8 mouse cellular contexts compared by ENCODE assay signal in genomic region chr17:32166687-32167086, GRCm38 (mm10). TPM values are rescaled to one million over a fixed set of nuclear protein-coding genes. Genes with fewer than 3 reads are reported as not detected.
DNase-seq lines count a peak whose midpoint lies in the region; ATAC-seq and TF ChIP-seq lines count a peak whose summit lies in the region.

Gene Notch3 (minus strand): TSS chr17:32166852.

- H3K36me3 ChIP-seq in ES-E14 (ENCODE audit: control insufficient read depth, insufficient read depth, low read length, poor library complexity, severe bottlenecking): peaks cover 4% of the 10 kb centered on the region; the same call in 1 of the 2 replicates
- no peaks in the 10 kb centered on the region for H3K36me3 ChIP-seq in forebrain, embryonic 12.5 days (replicated peaks)
- no peaks in the 10 kb centered on the region for H3K36me3 ChIP-seq in limb, embryonic 15.5 days

- H3K4me3 ChIP-seq in ES-E14 (ENCODE audit: insufficient read depth in 1 of 2, low read depth in 1 of 2, low read length in 2 of 2, poor library complexity in 1 of 2, severe bottlenecking in 1 of 2): peak within 1 kb of the TSS; percentile 85 to 98
- peak within 1 kb of the TSS; percentile 60 for H3K4me3 ChIP-seq in forebrain, embryonic 12.5 days (replicated peaks)
- H3K4me3 ChIP-seq in limb, embryonic 15.5 days: peak within 1 kb of the TSS; percentile 74

- WGBS in forebrain, embryonic 12.5 days: under 1% methylated on average over 24 of the region's 39 CpGs
- under 1% methylated on average over 26 of the region's 39 CpGs for WGBS in limb, embryonic 15.5 days

- peak within 1 kb of the TSS; percentile 93 for H3K9ac ChIP-seq in ES-E14 (ENCODE audit: insufficient read depth, low read depth, low read length, poor library complexity, severe bottlenecking)
- peak within 1 kb of the TSS; percentile 86 for H3K9ac ChIP-seq in forebrain, embryonic 12.5 days
- peak within 1 kb of the TSS; percentile 66 for H3K9ac ChIP-seq in limb, embryonic 15.5 days

- H3K4me2 ChIP-seq in forebrain, embryonic 12.5 days: peak within 1 kb of the TSS; percentile 77
- H3K4me2 ChIP-seq in limb, embryonic 15.5 days: peak within 1 kb of the TSS; percentile 85

- 0 out of 2 replicates have a peak, but pooled peaks cover 4% of the 10 kb centered on the region for H3K27me3 ChIP-seq in forebrain, embryonic 12.5 days
- no peaks in the 10 kb centered on the region for H3K27me3 ChIP-seq in limb, embryonic 15.5 days

- ATAC-seq in forebrain, embryonic 12.5 days (ENCODE audit: low FRiP score): peak; percentile 56
- ATAC-seq in limb, embryonic 15.5 days (ENCODE audit: insufficient number of reproducible peaks, low FRiP score, low TSS enrichment, low read depth): peak; percentile 59; the same call in 1 of the 2 replicates

- DNase-seq in 3134 (ENCODE audit: extremely low read depth, insufficient read length, low spot score) (peak; percentile 54), ES-E14 (ENCODE audit: low read depth, low spot score) (peak; percentile 63)
- peak; percentile 80 for DNase-seq in heart, postnatal 4 days
- DNase-seq in neural tube, embryonic 10.5 days (ENCODE audit: extremely low spot score, low spot score): peak; percentile 89
- peak; percentile 41 to 55 for DNase-seq in urinary bladder, postnatal 36 days (ENCODE audit: low spot score in 2 of 2)
- DNase-seq in cerebellum, adult 9-11 months: no peak

- H3K4me1 ChIP-seq in ES-E14 (ENCODE audit: control insufficient read depth in 2 of 2, insufficient read depth in 2 of 2, low read length in 2 of 2, poor library complexity in 1 of 2): peaks cover 16 to 26% of the 10 kb centered on the region in 2 experiments
- H3K4me1 ChIP-seq in forebrain, embryonic 12.5 days: peaks cover 57% of the 10 kb centered on the region
- peaks cover 42% of the 10 kb centered on the region for H3K4me1 ChIP-seq in limb, embryonic 15.5 days

- in situ Hi-C loops in ES-E14 (cut with MboI; ENCODE audit: low sequenced_read_pairs in 2 of 2, unreplicated experiment in 2 of 2): no loop called here

- H3K9me3 ChIP-seq in ES-E14 (ENCODE audit: control insufficient read depth, insufficient read depth, low read depth, low read length): no peaks in the 10 kb centered on the region
- H3K9me3 ChIP-seq in forebrain, embryonic 12.5 days: no peaks in the 10 kb centered on the region
- H3K9me3 ChIP-seq in limb, embryonic 15.5 days: no peaks in the 10 kb centered on the region

- peak within 1 kb of the TSS; percentile 72 for H3K27ac ChIP-seq in ES-E14 (ENCODE audit: insufficient read depth, low read depth, low read length, poor library complexity, severe bottlenecking)
- peak within 1 kb of the TSS; percentile 93 for H3K27ac ChIP-seq in forebrain, embryonic 12.5 days
- peak within 1 kb of the TSS; percentile 90 for H3K27ac ChIP-seq in limb, embryonic 15.5 days

TF ChIP-seq in ES-E14, 5 proteins besides CTCF, POLR2A, EP300 and RAD21:
- TF ChIP-seq MAFK (IDR thresholded peaks at IDR 0.05; ENCODE audit: insufficient read depth, low read depth, low read length) (no peak), CHD2 (IDR thresholded peaks at IDR 0.05; ENCODE audit: low read depth, low read length) (no peak), HCFC1 (IDR thresholded peaks at IDR 0.05; ENCODE audit: borderline replicate concordance, insufficient read depth, low read length) (no peak)

RNA-seq across cellular contexts. Expression of gene Notch3, which starts in this region (rescaled TPM):
- total RNA-seq in ES-E14 (2012; rRNA removed): 37.4 and 73.6 TPM in 2 replicates
- 21.4 and 24.4 TPM in 2 replicates for polyA plus RNA-seq in forebrain, embryonic 12.5 days (2016; fragmentation: Nextera tagmentation; extraction: Ambion mirVana)
- total RNA-seq in heart, postnatal 4 days (2021): 10 to 100 TPM; 51.5 to 52.3 TPM
- 16.7 and 17.5 TPM in 2 replicates for polyA plus RNA-seq in limb, embryonic 15.5 days (2015; fragmentation: Nextera tagmentation; extraction: Ambion mirVana)
